Mouse (Mus musculus): Measurements from ENCODE around the gene Grin2a.

GRCm38 (mm10) chr16:10001601-10002000 is 6.2 kb upstream of the Grin2a start:
- TF ChIP-seq CTCF (conservative IDR thresholded peaks at IDR 0.05; ENCODE audit: insufficient read depth, insufficient read length, low read depth, low read length) (no peak), POLR2A (IDR thresholded peaks at IDR 0.05; ENCODE audit: low read depth, low read length) (no peak)
